Mouse (Mus musculus) lung, postnatal 0 days (tissue): ENCODE results near the gene H1foo.

ENCODE experiments used
- CTCF ChIP-seq: IDR thresholded peaks from 2 replicates; pipeline ENCODE4 v1.5.1; 2016; ENCODE audit warnings: antibody characterized with exemption, mild to moderate bottlenecking
- EP300 ChIP-seq: IDR thresholded peaks from 2 replicates; pipeline ENCODE4 v1.6.1; 2016; ENCODE audit warnings: antibody characterized with exemption, mild to moderate bottlenecking, control low read depth

DNA sequence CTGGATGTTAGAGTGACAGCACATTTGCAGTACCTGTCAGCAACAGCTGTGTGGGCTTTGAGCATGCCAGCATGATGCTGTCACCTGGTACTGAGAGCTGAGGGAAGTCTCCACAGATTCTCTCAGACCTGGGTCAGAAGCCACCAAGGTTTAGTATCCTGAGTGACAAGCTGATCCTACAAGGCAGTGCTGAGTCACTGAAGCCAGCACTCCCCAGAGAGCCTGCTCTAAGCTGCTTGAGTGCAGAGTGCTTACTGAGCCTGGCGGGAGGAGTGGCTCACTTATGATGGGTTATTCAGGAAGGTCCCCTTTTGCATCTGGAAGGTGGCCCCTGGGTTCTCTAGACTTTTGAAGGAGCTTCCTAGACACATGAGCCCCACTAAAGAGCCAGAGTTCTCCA is 38.3 kb upstream of the H1foo start:
- TF ChIP-seq CTCF = no peak
- no peak for TF ChIP-seq EP300
